Mouse (Mus musculus): Measurements from ENCODE around the gene Gm14180. TPM values are rescaled to one million over a fixed set of nuclear protein-coding genes. Genes with fewer than 3 reads are reported as not detected.
"Not testable (repeated sequence)": the region's sequence is repeated elsewhere in the genome, so short reads cannot be mapped to it uniquely, and the experiment has no call there.

The Gm14180 gene
- total RNA-seq (2014; rRNA removed) (not detected in 2 replicates), polyA plus RNA-seq (2015; fragmentation: Nextera tagmentation; extraction: Ambion mirVana) (not detected in 2 replicates)

DNA sequence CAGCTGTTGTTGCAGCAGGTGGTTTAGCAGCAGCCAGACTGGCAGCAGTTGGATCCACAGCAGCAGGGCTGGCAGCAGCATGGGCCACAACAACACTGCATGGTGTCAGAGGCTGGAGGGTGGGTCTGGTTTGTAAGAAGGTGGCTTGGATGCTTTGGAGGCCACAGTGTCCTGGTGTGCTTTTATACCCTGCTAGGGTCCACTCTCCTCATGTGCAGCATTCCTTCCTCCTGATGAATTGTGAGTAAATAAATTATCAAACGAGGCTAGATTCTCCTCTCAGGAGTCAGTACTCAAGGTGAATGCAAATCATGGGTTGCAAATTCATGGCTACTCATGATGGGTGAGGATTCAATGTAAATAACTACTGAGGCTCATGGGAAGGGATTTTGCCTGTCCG lies at the start of gene Gm14180:
Gene Gm14180 (minus strand): TSS at position 101 of the 400 bp plus-strand sequence.
- 64% methylated on average over 2 of the region's 2 CpGs for WGBS
- no peak within 1 kb of the TSS for H3K27ac ChIP-seq (ENCODE audit: low read depth, low read length)
- no peak within 1 kb of the TSS for H3K4me3 ChIP-seq (ENCODE audit: low read depth, low read length)
- no peaks in the 10 kb centered on the region for H3K9me3 ChIP-seq (ENCODE audit: low read length)
- TF ChIP-seq CTCF (IDR thresholded peaks at IDR 0.05): no peak
- ATAC-seq (ENCODE audit: low FRiP score) (no peak), DNase-seq (ENCODE audit: low spot score) (no peak)
- no peaks in the 10 kb centered on the region for H3K27me3 ChIP-seq (ENCODE audit: insufficient read depth, low read length)
- H3K4me1 ChIP-seq (ENCODE audit: insufficient read depth, low read length): no peaks in the 10 kb centered on the region
- H3K4me2 ChIP-seq (ENCODE audit: low read depth, low read length, poor library complexity, severe bottlenecking): no peak within 1 kb of the TSS
- no peaks in the 10 kb centered on the region for H3K36me3 ChIP-seq (ENCODE audit: insufficient read depth, low read length)
- H3K9ac ChIP-seq (replicated peaks; ENCODE audit: low read length, poor library complexity, severe bottlenecking): no peak within 1 kb of the TSS

DNA sequence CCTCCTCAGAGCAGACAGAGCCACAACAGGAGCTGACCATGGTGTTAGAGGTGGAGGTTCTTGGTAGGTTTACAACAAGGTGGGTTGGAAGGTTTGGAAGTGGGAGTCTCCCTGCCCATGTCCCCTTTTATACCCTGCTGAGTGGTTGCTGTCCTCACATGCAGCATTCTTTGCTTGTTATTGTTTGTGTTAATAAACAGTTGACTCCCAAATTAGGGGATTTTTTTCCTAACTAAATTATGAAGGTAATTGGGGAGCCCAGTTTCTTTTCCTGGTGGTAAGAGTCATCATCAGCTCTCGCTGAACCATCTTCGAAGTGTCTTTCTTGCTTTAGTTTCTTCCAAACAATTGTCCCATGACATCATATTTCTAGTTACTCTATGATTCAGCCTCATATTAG lies 46.5 kb upstream of the Gm14180 start, which contains the start of gene Krtap4-8:
Gene Krtap4-8 (minus strand): TSS at position 101 of the 400 bp plus-strand sequence.
- Histone ChIP-seq H3K9me3 (ENCODE audit: low read length) (no peaks in the 10 kb centered on the region), H3K27me3 (ENCODE audit: insufficient read depth, low read length) (no peaks in the 10 kb centered on the region), H3K36me3 (ENCODE audit: insufficient read depth, low read length) (no peaks in the 10 kb centered on the region), H3K9ac (replicated peaks; ENCODE audit: low read length, poor library complexity, severe bottlenecking) (no peak within 1 kb of the TSS), H3K27ac (ENCODE audit: low read depth, low read length) (no peak within 1 kb of the TSS), H3K4me2 (ENCODE audit: low read depth, low read length, poor library complexity, severe bottlenecking) (no peak within 1 kb of the TSS), H3K4me1 (ENCODE audit: insufficient read depth, low read length) (no peaks in the 10 kb centered on the region), H3K4me3 (ENCODE audit: low read depth, low read length) (no peak within 1 kb of the TSS)
- WGBS: 93% methylated on average over 2 of the region's 2 CpGs
- TF ChIP-seq CTCF (IDR thresholded peaks at IDR 0.05): no peak
- no peak for ATAC-seq (ENCODE audit: low FRiP score)
- no peak for DNase-seq (ENCODE audit: low spot score)

DNA sequence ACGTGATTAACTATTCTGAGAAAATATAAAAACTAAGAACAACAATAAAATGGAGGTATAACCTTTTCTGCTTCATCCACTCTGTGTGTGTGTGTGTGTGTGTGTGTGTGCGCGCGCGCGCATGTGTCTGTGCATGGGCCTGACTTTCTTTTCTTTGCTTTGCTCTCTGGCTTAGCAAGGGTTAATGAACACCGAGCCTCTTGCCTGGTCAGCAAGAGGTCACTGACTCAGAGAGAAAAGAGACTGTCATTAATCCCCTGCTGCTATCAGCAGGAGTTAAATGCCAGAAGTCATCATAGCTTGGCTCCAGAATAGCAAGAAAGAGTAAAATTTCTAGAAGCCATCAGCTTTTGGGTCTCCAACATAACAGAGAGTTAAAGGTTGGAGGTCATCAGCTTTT lies 44.3 kb upstream of the Gm14180 start:
- Histone ChIP-seq H3K4me3 (ENCODE audit: low read depth, low read length) (no peak overlapping the region), H3K4me2 (ENCODE audit: low read depth, low read length, poor library complexity, severe bottlenecking) (no peak overlapping the region), H3K36me3 (ENCODE audit: insufficient read depth, low read length) (no peaks in the 10 kb centered on the region), H3K9ac (replicated peaks; ENCODE audit: low read length, poor library complexity, severe bottlenecking) (no peak overlapping the region), H3K4me1 (ENCODE audit: insufficient read depth, low read length) (no peaks in the 10 kb centered on the region), H3K9me3 (ENCODE audit: low read length) (no peaks in the 10 kb centered on the region), H3K27me3 (ENCODE audit: insufficient read depth, low read length) (no peaks in the 10 kb centered on the region), H3K27ac (ENCODE audit: low read depth, low read length) (no peak overlapping the region)
- no peak for ATAC-seq (ENCODE audit: low FRiP score)
- DNase-seq (ENCODE audit: low spot score): no peak
- WGBS: 63% methylated on average over 7 of the region's 7 CpGs
- TF ChIP-seq CTCF (IDR thresholded peaks at IDR 0.05): no peak

DNA sequence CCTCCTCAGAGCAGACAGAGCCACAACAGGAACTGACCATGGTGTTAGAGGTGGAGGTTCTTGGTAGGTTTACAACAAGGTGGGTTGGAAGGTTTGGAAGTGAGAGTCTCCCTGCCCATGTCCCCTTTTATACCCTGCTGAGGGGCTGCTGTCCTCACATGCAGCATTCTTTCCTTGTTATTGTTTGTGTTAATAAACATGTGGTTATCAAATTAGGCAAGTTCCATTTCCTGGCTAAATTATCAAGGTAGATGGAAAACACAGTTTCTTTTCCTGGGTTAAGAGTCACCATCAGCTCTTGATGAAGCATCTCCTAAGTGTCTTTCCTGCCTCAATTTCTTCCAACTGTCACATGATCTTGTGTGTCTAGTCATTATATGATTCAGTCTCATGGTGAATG lies 38.7 kb upstream of the Gm14180 start, which contains the start of gene Gm11595:
Gene Gm11595 (minus strand): TSS at position 101 of the 400 bp plus-strand sequence.
- not testable (repeated sequence) for H3K27ac ChIP-seq (ENCODE audit: low read depth, low read length); DNase-seq (ENCODE audit: low spot score); H3K27me3 ChIP-seq (ENCODE audit: insufficient read depth, low read length); H3K4me2 ChIP-seq (ENCODE audit: low read depth, low read length, poor library complexity, severe bottlenecking); H3K4me3 ChIP-seq (ENCODE audit: low read depth, low read length); H3K4me1 ChIP-seq (ENCODE audit: insufficient read depth, low read length); H3K36me3 ChIP-seq (ENCODE audit: insufficient read depth, low read length); H3K9ac ChIP-seq (replicated peaks; ENCODE audit: low read length, poor library complexity, severe bottlenecking); ATAC-seq (ENCODE audit: low FRiP score); H3K9me3 ChIP-seq (ENCODE audit: low read length)

DNA sequence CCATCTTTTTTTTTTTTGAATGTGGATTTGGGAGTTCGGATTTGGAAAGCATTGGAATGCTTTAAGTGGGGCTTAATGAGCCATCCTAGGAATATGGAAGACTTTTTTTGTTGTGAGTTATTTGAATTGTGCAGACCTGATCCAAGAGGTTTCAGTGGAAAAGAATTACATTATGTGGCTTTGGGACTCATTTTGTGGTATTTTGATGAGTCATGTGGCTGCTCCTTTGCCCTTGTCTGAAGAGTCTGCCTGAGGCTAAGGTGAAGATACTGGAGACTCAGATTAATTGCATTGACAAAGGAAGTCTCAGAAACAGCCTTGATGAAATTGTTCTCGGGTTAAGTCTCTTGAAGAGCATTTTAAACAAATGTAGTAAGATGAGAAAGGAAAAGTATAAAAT lies 34.3 kb upstream of the Gm14180 start:
- ATAC-seq (ENCODE audit: low FRiP score) (no peak), DNase-seq (ENCODE audit: low spot score) (no peak)
- H3K4me3 ChIP-seq (ENCODE audit: low read depth, low read length): no peak overlapping the region
- H3K27ac ChIP-seq (ENCODE audit: low read depth, low read length): no peak overlapping the region
- no peaks in the 10 kb centered on the region for H3K27me3 ChIP-seq (ENCODE audit: insufficient read depth, low read length)
- no peaks in the 10 kb centered on the region for H3K36me3 ChIP-seq (ENCODE audit: insufficient read depth, low read length)
- no peak overlapping the region for H3K4me2 ChIP-seq (ENCODE audit: low read depth, low read length, poor library complexity, severe bottlenecking)
- no peak for TF ChIP-seq CTCF (IDR thresholded peaks at IDR 0.05)
- no peaks in the 10 kb centered on the region for H3K4me1 ChIP-seq (ENCODE audit: insufficient read depth, low read length)
- WGBS: 83% methylated on average over 2 of the region's 2 CpGs
- H3K9me3 ChIP-seq (ENCODE audit: low read length): no peaks in the 10 kb centered on the region
- H3K9ac ChIP-seq (replicated peaks; ENCODE audit: low read length, poor library complexity, severe bottlenecking): no peak overlapping the region

DNA sequence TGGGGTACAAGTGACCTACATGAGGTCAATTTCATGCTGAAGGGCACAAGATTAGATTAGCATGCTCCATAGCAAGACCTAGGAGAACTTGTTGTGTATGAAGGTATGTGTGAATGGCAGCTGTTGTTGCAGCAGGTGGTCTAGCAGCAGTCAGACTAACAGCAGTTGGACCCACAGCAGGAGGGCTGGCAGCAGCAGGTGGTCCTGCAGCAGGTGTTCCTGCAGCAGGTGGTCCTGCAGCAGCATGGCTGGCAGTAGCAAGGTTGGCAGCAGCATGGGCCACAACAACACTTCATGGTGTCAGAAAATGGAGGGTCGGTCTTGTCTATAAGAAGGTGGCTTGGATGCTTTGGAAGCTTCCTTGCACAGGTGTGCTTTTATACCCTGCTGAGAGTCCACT lies 24.8 kb upstream of the Gm14180 start:
- Histone ChIP-seq H3K27me3 (ENCODE audit: insufficient read depth, low read length) (no peaks in the 10 kb centered on the region), H3K4me1 (ENCODE audit: insufficient read depth, low read length) (no peaks in the 10 kb centered on the region), H3K4me3 (ENCODE audit: low read depth, low read length) (no peak overlapping the region), H3K9me3 (ENCODE audit: low read length) (no peaks in the 10 kb centered on the region), H3K4me2 (ENCODE audit: low read depth, low read length, poor library complexity, severe bottlenecking) (no peak overlapping the region), H3K9ac (replicated peaks; ENCODE audit: low read length, poor library complexity, severe bottlenecking) (no peak overlapping the region), H3K36me3 (ENCODE audit: insufficient read depth, low read length) (no peaks in the 10 kb centered on the region), H3K27ac (ENCODE audit: low read depth, low read length) (no peak overlapping the region)
- 90% methylated on average over 1 of the region's 1 CpGs for WGBS
- no peak for ATAC-seq (ENCODE audit: low FRiP score)
- no peak for TF ChIP-seq CTCF (IDR thresholded peaks at IDR 0.05)
- DNase-seq (ENCODE audit: low spot score): no peak

Measured in midbrain, postnatal 0 days (tissue).